Mouse (Mus musculus) brain, embryonic 14.5 days (tissue): Measurements from ENCODE around the gene Atp8b5.

Experiments used
- CTCF ChIP-seq: fragments of 200-500 bp; IDR thresholded peaks from 2 replicates; pipeline ENCODE4 v1.5.1; 2012; ENCODE audit warnings: inconsistent platforms, mild to moderate bottlenecking, moderate library complexity, borderline replicate concordance; ENCODE audit not compliant: insufficient read depth, insufficient read length; ENCODE audit errors: extremely low read depth
- POLR2A ChIP-seq: fragments of 200-500 bp; IDR thresholded peaks from 2 replicates; pipeline ENCODE4 v1.6.1; 2012; ENCODE audit warnings: mild to moderate bottlenecking, inconsistent platforms, borderline replicate concordance; ENCODE audit not compliant: poor library complexity, insufficient read depth, insufficient read length, severe bottlenecking; ENCODE audit errors: extremely low read depth

DNA sequence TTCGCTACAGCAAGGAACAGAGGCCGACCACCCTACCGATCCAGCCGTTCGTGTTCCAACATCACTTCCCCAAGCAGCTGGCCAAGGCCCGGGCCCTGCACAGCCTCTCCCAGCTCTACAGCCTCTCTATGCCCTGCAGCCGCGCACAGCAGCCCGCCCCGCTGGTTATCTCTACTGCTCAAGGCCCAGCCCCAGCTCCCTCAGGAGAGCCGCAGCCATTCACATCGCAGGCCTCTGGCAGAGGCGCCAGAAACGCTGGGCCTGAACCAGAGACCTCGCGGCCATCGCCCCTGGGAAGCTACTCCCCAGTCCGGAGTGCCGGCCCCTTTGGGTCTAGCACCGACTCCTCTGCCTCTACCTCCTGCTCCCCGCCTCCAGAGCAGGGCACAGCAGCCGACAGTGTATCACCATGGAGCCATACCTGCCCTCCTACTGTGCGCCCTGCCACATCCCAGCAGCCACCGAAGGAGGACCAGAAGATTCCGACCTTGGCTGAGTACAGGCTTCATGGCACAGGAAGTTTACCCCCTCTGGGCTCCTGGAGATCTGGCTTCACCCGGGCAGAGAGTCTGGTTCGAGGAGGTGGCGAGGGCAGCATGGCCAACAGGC, 154.8 kb downstream of the Atp8b5 start:
- TF ChIP-seq CTCF (no peak), POLR2A (no peak)
